Mouse (Mus musculus) monocyte, adult 59 days (primary cell): ENCODE data around the gene Lce1j. TPM values are rescaled to one million over a fixed set of nuclear protein-coding genes. Genes with fewer than 3 reads are reported as not detected.

ENCODE experiments used
- total RNA-seq, 2 experiments: library from RNA; stranded (reverse); gene quantifications; one replicate each; pipeline ENCODE4 v1.2.4; 2023

The Lce1j gene
- not detected for total RNA-seq

DNA sequence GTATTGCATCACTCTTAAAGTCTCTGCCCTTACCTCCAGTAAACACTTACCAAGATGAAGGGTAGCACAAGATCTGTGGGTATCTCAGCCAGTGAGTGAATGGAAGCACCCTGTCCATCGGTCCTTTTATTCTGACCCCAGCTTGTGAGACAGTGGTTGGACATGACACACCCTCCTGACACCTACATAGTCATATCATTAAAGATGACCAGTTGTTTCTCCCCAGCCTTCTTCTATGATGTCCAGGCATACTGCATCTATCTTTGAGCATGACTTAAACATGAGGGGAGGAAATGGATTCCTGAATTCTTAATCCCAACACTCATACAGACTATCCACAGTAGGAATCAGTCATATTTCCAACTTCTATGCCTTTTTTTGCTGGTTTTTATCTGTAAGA is at the start of gene Lce1j:
Gene Lce1j (minus strand): TSS at position 101 of the 400 bp plus-strand sequence.

DNA sequence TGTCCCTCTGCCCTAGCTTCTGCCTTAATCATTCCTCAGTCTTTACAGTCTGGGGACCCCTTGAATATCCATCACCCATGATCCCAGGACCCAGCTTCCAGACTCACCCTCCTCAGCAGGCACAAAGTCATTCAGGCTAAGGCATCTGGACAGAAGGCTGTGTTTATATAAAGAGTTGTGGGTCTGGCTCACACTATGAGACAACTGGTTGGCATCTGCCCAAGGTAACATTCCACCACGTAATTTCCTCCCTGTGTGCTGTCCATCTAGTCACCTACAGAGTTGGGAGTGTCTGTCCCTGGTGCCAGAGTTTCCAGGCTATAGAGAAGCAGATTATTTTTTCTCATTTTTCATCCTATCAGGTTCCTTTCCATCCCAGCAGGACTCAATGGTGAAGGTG is 36.8 kb upstream of the Lce1j start, which contains the start of gene Kprp:
Gene Kprp (minus strand): TSS at position 140 of the 400 bp plus-strand sequence.

GRCm38 (mm10) chr3:92807791-92808190 is 17.5 kb upstream of the Lce1j start, which contains the start of gene Lce1k:
Gene Lce1k, minus strand, starts transcription at chr3:92807891.

GRCm38 (mm10) chr3:92778799-92779198 is 11.5 kb downstream of the Lce1j start, which contains the start of gene Lce1i:
Gene Lce1i, minus strand, starts transcription at chr3:92778899.

DNA sequence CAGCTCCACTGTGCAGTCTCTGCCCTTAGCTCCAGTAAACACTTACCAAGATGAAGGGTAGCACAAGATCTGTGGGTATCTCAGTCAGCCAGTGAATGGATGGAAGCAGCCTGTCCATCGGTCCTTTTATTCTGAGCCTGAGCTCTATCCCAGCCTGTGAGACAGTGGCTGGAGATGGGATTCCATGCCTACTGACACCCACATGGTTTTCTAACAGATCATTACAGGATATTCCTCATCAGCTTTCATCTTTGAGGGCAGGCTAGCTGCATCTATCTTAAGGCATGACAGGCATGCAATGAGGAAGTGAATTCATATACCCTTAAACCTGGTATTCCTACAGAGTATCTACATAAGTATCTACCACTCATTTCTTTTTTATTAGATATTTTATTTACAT is 25.3 kb downstream of the Lce1j start, which contains the start of gene Lce1h:
Gene Lce1h (minus strand): TSS at position 101 of the 400 bp plus-strand sequence.

DNA sequence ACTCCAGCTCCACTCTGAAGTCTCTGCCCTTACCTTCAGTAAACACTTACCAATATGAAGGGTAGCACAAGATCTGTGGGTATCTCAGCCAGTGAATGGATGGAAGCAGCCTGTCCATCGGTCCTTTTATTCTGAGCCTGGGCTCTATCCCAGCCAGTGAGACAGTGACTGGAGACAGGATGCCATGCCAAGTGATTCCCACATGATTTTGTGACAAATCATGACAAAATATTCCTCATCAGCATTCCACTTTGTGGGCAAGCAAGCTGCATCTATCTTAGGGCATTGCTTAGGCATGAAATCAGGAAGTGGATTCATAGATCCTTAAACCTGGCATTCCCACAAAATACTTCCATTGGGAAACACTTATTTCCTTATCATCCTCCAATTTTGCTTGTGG is 38.1 kb downstream of the Lce1j start, which contains the start of gene Lce1g:
Gene Lce1g (minus strand): TSS at position 101 of the 400 bp plus-strand sequence.

DNA sequence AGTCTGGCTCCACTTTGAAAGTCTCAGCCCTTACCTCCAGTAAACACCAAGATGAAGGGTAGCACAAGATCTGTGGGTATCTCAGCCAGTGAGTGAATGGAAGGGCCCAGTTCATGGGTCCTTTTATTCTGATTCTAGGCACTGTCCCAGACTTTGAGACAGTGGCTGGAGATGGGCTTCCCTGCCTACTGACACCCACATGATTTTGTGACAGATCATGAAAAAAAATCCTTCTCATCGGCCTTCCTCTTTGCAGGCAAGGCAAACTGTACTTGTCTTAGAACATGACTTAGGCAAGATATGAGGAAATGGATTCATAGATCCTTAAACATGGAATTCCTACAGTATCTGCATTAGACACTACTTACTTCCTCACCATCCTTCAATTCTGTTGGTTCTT is 51.3 kb downstream of the Lce1j start, which contains the start of gene Gm38119:
Gene Gm38119 (minus strand): TSS at position 101 of the 400 bp plus-strand sequence.

Other genes starting within 250 kb of the Lce1j start
- not detected for gene Ivl, start 216.8 kb downstream of the Lce1j start, total RNA-seq
- gene Smcp, start 201.5 kb downstream of the Lce1j start, total RNA-seq = not detected
- gene 2210017I01Rik, start 183.0 kb downstream of the Lce1j start, total RNA-seq = not detected
- gene Lce6a, start 168.9 kb downstream of the Lce1j start, total RNA-seq = not detected
- gene Lce1a1, start 142.2 kb downstream of the Lce1j start, total RNA-seq = not detected
- gene Lce1b, start 133.6 kb downstream of the Lce1j start, total RNA-seq = not detected
- gene Lce1a2, start 120.2 kb downstream of the Lce1j start, total RNA-seq = not detected
- gene Lce1c, start 111.3 kb downstream of the Lce1j start, total RNA-seq = not detected
- gene Lce1d, start 103.3 kb downstream of the Lce1j start, total RNA-seq = not detected
- not detected for gene Lce1e, start 81.4 kb downstream of the Lce1j start, total RNA-seq
- gene Lce1f, start 70.2 kb downstream of the Lce1j start, total RNA-seq = not detected
- gene Gm38119, start 51.4 kb downstream of the Lce1j start, total RNA-seq = not detected
- gene Lce1g, start 38.2 kb downstream of the Lce1j start, total RNA-seq = not detected
- gene Lce1h, start 25.4 kb downstream of the Lce1j start, total RNA-seq = not detected
- not detected for gene Lce1i, start 11.6 kb downstream of the Lce1j start, total RNA-seq
- not detected for gene Lce1k, start 17.4 kb upstream of the Lce1j start, total RNA-seq
- not detected for gene Kprp, start 36.7 kb upstream of the Lce1j start, total RNA-seq
- gene Lce1l, start 60.8 kb upstream of the Lce1j start, total RNA-seq = not detected
- gene 2310050C09Rik, start 79.7 kb upstream of the Lce1j start, total RNA-seq = not detected
- gene Lce3a, start 135.7 kb upstream of the Lce1j start, total RNA-seq = not detected
- gene Lce3b, start 142.5 kb upstream of the Lce1j start, total RNA-seq = not detected
- not detected for gene Lce3c, start 154.0 kb upstream of the Lce1j start, total RNA-seq
- gene Lce3d, start 166.9 kb upstream of the Lce1j start, total RNA-seq = not detected
- not detected for gene Lce3e, start 176.5 kb upstream of the Lce1j start, total RNA-seq
- gene Lce3f, start 201.7 kb upstream of the Lce1j start, total RNA-seq = not detected
- gene Crct1, start 225.2 kb upstream of the Lce1j start, total RNA-seq = not detected
- gene Lce1m, start 228.5 kb upstream of the Lce1j start, total RNA-seq = not detected